Mouse (Mus musculus) MEL (cell line): Measurements from ENCODE around the gene Elmsan1.

Source experiments
- BHLHE40 ChIP-seq: IDR thresholded peaks from 2 replicates; pipeline ENCODE4 v1.6.1; 2012; ENCODE audit warnings: low read depth, mild to moderate bottlenecking, inconsistent platforms, low read length, improper control_type of control experiment, borderline replicate concordance
- CHD2 ChIP-seq: IDR thresholded peaks from 2 replicates; pipeline ENCODE4 v1.6.1; 2011; ENCODE audit warnings: low read length, improper control_type of control experiment
- CTCF ChIP-seq, 3 experiments: IDR thresholded peaks in 2 of 3; conservative IDR thresholded peaks in 1 of 3; 2 replicates each; pipeline ENCODE4 v1.5.1; 2011 to 2012; ENCODE audit warnings: low read length in 3 of 3, low read depth in 2 of 3, mild to moderate bottlenecking in 2 of 3, improper control_type of control experiment in 1 of 3, inconsistent platforms in 1 of 3, mixed read lengths in 1 of 3, moderate library complexity in 1 of 3; ENCODE audit not compliant: control insufficient read depth in 1 of 3, insufficient read depth in 1 of 3, poor library complexity in 1 of 3, severe bottlenecking in 1 of 3
- EP300 ChIP-seq, 2 experiments: IDR thresholded peaks; 2 replicates each; pipeline ENCODE4 v1.6.1; 2011; ENCODE audit warnings: improper control_type of control experiment in 2 of 2, low read length in 2 of 2, low read depth in 1 of 2, mild to moderate bottlenecking in 1 of 2
- JUND ChIP-seq: IDR thresholded peaks from 2 replicates; pipeline ENCODE4 v1.6.1; 2011; ENCODE audit warnings: low read depth, mild to moderate bottlenecking, improper control_type of control experiment, low read length
- MAFK ChIP-seq: IDR thresholded peaks from 2 replicates; pipeline ENCODE4 v1.6.1; 2011; ENCODE audit warnings: low read depth, mild to moderate bottlenecking, low read length, improper control_type of control experiment, borderline replicate concordance
- MAX ChIP-seq: IDR thresholded peaks from 2 replicates; pipeline ENCODE4 v1.6.1; 2011; ENCODE audit warnings: low read length, improper control_type of control experiment
- MYC ChIP-seq: IDR thresholded peaks from 2 replicates; pipeline ENCODE4 v1.6.1; 2011; ENCODE audit warnings: low read depth, mild to moderate bottlenecking, low read length, improper control_type of control experiment, moderate library complexity
- NELFE ChIP-seq: IDR thresholded peaks from 2 replicates; pipeline ENCODE4 v1.6.1; 2011; ENCODE audit warnings: low read depth, low read length, improper control_type of control experiment
- POLR2A ChIP-seq, 2 experiments: IDR thresholded peaks; 2 replicates each; pipeline ENCODE4 v1.6.1; 2011 to 2012; ENCODE audit warnings: low read length in 2 of 2, mild to moderate bottlenecking in 2 of 2, control low read depth in 1 of 2, improper control_type of control experiment in 1 of 2, low read depth in 1 of 2, moderate library complexity in 1 of 2; ENCODE audit not compliant: control insufficient read depth in 1 of 2, insufficient read depth in 1 of 2, poor library complexity in 1 of 2
- TBP ChIP-seq: IDR thresholded peaks from 2 replicates; pipeline ENCODE4 v1.8.0; 2011; ENCODE audit warnings: low read depth, low read length, improper control_type of control experiment
- TCF12 ChIP-seq: IDR thresholded peaks from 2 replicates; pipeline ENCODE4 v1.6.1; 2014; ENCODE audit warnings: low read depth, mild to moderate bottlenecking, inconsistent platforms, low read length, improper control_type of control experiment, moderate library complexity
- USF2 ChIP-seq, 2 experiments: IDR thresholded peaks; 2 replicates each; pipeline ENCODE4 v1.6.1; 2011 to 2012; ENCODE audit warnings: improper control_type of control experiment in 2 of 2, low read length in 2 of 2, borderline replicate concordance in 1 of 2, inconsistent platforms in 1 of 2, low read depth in 1 of 2, mild to moderate bottlenecking in 1 of 2; ENCODE audit not compliant: insufficient read depth in 1 of 2
- ZNF384 ChIP-seq: IDR thresholded peaks from 2 replicates; pipeline ENCODE4 v1.6.1; 2012; ENCODE audit warnings: low read depth, mild to moderate bottlenecking, inconsistent platforms, low read length, improper control_type of control experiment

DNA sequence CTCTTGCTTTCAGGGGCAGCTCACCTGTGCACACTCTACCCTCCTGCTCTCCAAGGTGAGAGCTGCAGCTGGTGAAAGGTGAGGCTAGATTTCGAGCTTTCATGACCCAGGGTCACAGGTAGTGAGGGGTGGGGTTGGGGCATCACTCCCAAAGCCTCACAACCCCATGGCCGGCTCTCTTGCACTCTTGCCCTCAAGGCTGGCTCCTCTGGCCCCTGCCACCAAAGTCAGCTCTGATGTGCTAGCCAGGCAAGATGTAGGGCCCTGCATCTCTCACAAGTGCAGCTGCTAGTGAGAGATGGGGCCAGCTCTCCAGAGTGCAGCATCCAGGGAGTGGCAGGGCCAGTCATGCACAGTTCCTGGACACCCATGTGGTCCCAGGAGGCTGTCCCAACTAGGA is 48.6 kb upstream of the Elmsan1 start:
- TF ChIP-seq POLR2A (IDR thresholded peaks at IDR 0.05; ENCODE audit: control insufficient read depth in 1 of 2, insufficient read depth in 1 of 2, low read depth in 1 of 2, low read length in 2 of 2, poor library complexity in 1 of 2) (no peak), MAX (no peak), EP300 (IDR thresholded peaks at IDR 0.05; ENCODE audit: low read depth in 1 of 2, low read length in 2 of 2) (no peak), NELFE (no peak), CTCF (IDR thresholded peaks at IDR 0.05 in 2 of 3, conservative IDR thresholded peaks at IDR 0.05 in 1 of 3; ENCODE audit: control insufficient read depth in 1 of 3, insufficient read depth in 1 of 3, low read depth in 2 of 3, low read length in 3 of 3, poor library complexity in 1 of 3, severe bottlenecking in 1 of 3) (no peak), JUND (no peak), MAFK (no peak), TBP (no peak), CHD2 (no peak), USF2 (IDR thresholded peaks at IDR 0.05; ENCODE audit: borderline replicate concordance in 1 of 2, insufficient read depth in 1 of 2, low read depth in 1 of 2, low read length in 2 of 2) (no peak), TCF12 (no peak), BHLHE40 (no peak), ZNF384 (no peak), MYC (no peak)
